Mouse (Mus musculus) limb, embryonic 11.5 days (tissue): ENCODE measurements around the gene Prkab2. TPM values are rescaled to one million over a fixed set of nuclear protein-coding genes. Genes with fewer than 3 reads are reported as not detected.

Experiments used
- ATAC-seq: fragments of 200-750 bp; cut with Nextera tagmentation; 2 replicates; pipeline ENCODE4 v1.8.0; 2017; ENCODE audit warnings: low read depth; ENCODE audit not compliant: insufficient number of reproducible peaks, low FRiP score, low TSS enrichment
- DNase-seq: peaks from one replicate; pipeline ENCODE4 v3.0.0-alpha.2; 2015; ENCODE audit warnings: low spot score
- H3K27ac ChIP-seq: fragments of 300-500 bp; sonication (generic); replicated peaks from 2 replicates; pipeline ENCODE4 v1.5.1; 2014; ENCODE audit warnings: low read depth, mild to moderate bottlenecking, low read length
- H3K27me3 ChIP-seq: fragments of 300-500 bp; sonication (generic); 2 replicates; pipeline ENCODE4 v1.6.1; 2014; ENCODE audit warnings: mild to moderate bottlenecking, low read length, mixed read lengths; ENCODE audit not compliant: control insufficient read depth, insufficient read depth
- H3K36me3 ChIP-seq: fragments of 300-500 bp; sonication (generic); 2 replicates; pipeline ENCODE4 v1.6.1; 2014; ENCODE audit warnings: mild to moderate bottlenecking, low read length, moderate library complexity, mixed read lengths; ENCODE audit not compliant: control insufficient read depth, insufficient read depth
- H3K4me1 ChIP-seq: fragments of 300-500 bp; sonication (generic); 2 replicates; pipeline ENCODE4 v1.6.1; 2014; ENCODE audit warnings: low read length, mixed read lengths; ENCODE audit not compliant: control insufficient read depth, insufficient read depth
- H3K4me2 ChIP-seq: fragments of 300-500 bp; sonication (generic); 2 replicates; pipeline ENCODE4 v1.6.1; 2014; ENCODE audit warnings: low read depth, mild to moderate bottlenecking, moderate library complexity; ENCODE audit not compliant: severe bottlenecking
- H3K4me3 ChIP-seq: fragments of 300-500 bp; sonication (generic); 2 replicates; pipeline ENCODE4 v1.5.1; 2014; ENCODE audit warnings: low read depth, low read length
- H3K9ac ChIP-seq: fragments of 300-500 bp; sonication (generic); 2 replicates; pipeline ENCODE4 v1.6.1; 2014; ENCODE audit warnings: mild to moderate bottlenecking, low read length
- H3K9me3 ChIP-seq: fragments of 300-500 bp; sonication (generic); 2 replicates; pipeline ENCODE4 v1.6.1; 2016; ENCODE audit warnings: low read length; ENCODE audit not compliant: control insufficient read depth
- WGBS: fragments of 180-500 bp; shearing (Covaris S2); extraction: QIAGEN DNeasy Blood & Tissue Kit; methylation state at CpG from one replicate; pipeline ENCODE4 v1.1.7; 2014; 5-methylcytosine and 5-hydroxymethylcytosine counted together
- polyA plus RNA-seq: library from polyadenylated mRNA; unstranded; fragments of >200 nt; fragmentation: Nextera tagmentation; extraction: Ambion mirVana; gene quantifications from 2 replicates; pipeline ENCODE4 v1.2.1, GENCODE M21; 2014

The Prkab2 gene
- polyA plus RNA-seq, 1 experiment from 2014 or later = 4.3 TPM

DNA sequence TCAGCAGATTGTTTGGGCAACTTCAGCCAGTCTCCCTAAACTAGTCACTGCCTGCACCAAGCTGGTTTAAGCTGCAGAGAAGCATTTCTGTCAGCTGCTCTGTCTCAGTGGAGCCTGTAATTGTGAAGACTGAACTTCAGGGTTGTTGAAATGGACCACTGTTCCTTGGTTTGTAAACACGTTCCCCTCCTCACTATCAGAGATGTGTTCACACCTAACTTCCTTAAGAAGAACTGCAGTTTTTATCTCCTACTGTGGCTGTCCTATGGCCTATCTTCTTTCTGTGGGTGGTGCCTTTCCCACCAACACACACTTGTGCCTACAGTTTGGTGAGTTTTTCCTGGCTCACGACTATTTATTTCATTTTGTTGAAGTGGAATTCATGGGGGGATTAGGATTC, 31.3 kb downstream of the Prkab2 start:
- DNase-seq (no peak), ATAC-seq (no peak)
- H3K9ac ChIP-seq = no peak overlapping the region
- no peak overlapping the region for H3K4me3 ChIP-seq
- WGBS = 68% methylated on average over 2 of the region's 2 CpGs
- no peaks in the 10 kb centered on the region for H3K9me3 ChIP-seq
- H3K4me1 ChIP-seq = no peaks in the 10 kb centered on the region
- H3K4me2 ChIP-seq = no peak overlapping the region
- no peaks in the 10 kb centered on the region for H3K36me3 ChIP-seq
- H3K27ac ChIP-seq = no peak overlapping the region
- H3K27me3 ChIP-seq = no peaks in the 10 kb centered on the region

DNA sequence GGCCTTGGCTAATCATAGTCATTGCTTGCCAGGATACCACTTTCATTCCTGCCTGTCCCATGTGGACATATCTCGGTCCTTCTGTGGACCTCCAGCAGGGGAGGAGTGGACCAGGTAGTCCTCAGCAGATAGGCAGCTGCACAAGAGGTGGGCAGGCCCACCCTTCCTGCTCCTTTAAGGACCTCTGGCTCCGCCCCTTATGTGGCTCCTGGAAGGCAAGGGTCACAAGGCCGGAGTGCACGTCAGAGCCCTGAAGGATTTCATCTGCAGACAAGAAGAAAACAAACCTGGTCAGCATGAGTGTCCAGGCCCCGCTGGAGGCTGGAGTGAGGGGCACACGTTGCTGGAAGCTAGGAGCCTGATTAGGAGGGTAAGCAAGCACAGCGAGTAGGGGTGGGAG, 32.6 kb downstream of the Prkab2 start:
- H3K4me2 ChIP-seq = no peak overlapping the region
- H3K4me1 ChIP-seq = no peaks in the 10 kb centered on the region
- no peaks in the 10 kb centered on the region for H3K27me3 ChIP-seq
- ATAC-seq (no peak), DNase-seq (no peak)
- no peak overlapping the region for H3K4me3 ChIP-seq
- no peak overlapping the region for H3K27ac ChIP-seq
- 52% methylated on average over 7 of the region's 7 CpGs for WGBS
- no peak overlapping the region for H3K9ac ChIP-seq
- no peaks in the 10 kb centered on the region for H3K36me3 ChIP-seq
- no peaks in the 10 kb centered on the region for H3K9me3 ChIP-seq

DNA sequence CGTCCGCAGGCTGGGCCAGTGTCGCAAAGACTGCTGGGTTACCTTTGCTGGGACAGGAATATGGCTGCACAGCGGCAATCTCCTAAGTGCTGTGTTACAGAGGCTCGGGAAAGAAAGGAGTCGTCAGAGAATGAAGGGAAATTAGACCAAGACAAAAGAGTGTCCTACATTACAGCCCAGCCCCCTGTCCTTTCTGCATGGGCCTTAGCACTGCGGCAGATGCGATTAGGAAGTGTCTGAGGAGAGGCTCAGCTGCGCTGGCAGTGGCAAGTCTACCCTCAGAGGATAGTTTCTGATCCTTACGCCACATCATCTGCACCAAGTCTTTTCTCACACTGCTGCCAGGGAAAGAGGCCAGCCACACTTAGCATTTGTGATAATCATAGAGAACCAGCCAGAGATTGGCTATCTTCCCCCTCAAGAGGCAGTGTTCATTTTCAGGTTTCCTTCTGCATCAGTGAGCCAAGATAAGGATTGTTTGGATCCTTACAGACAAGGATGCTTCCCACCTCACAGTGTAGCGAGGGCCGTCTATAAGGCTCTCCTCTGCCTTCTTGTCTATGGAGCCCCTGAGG, 33.5 kb downstream of the Prkab2 start:
- Histone ChIP-seq H3K36me3 (no peaks in the 10 kb centered on the region), H3K9ac (no peak overlapping the region), H3K27me3 (no peaks in the 10 kb centered on the region), H3K9me3 (no peaks in the 10 kb centered on the region), H3K27ac (no peak overlapping the region), H3K4me1 (no peaks in the 10 kb centered on the region), H3K4me3 (no peak overlapping the region), H3K4me2 (no peak overlapping the region)
- DNase-seq (no peak), ATAC-seq (no peak)
- 77% methylated on average over 12 of the region's 12 CpGs for WGBS

DNA sequence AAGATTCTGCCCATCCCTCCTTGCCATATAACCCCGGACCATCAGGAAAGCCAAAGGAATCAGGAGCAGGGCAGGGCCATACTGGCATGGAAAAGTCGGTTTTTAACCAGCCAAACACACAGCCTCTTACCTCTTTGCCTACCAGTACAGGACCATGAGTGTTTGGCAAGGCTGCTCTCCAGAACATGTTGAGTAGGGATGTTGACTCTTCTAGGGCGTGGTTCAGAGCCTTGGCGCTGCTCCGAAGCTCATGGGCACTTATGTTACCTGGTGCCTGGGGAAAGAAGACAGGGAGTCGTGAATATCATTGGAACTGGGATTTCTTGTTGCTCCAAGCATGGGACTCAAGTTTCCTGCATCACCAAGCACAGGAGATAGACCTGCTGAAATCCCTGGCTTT, 35.8 kb downstream of the Prkab2 start:
- no peaks in the 10 kb centered on the region for H3K9me3 ChIP-seq
- H3K9ac ChIP-seq = no peak overlapping the region
- no peaks in the 10 kb centered on the region for H3K27me3 ChIP-seq
- DNase-seq (no peak), ATAC-seq (no peak)
- no peak overlapping the region for H3K4me3 ChIP-seq
- no peaks in the 10 kb centered on the region for H3K36me3 ChIP-seq
- no peak overlapping the region for H3K4me2 ChIP-seq
- H3K27ac ChIP-seq = no peak overlapping the region
- 88% methylated on average over 6 of the region's 6 CpGs for WGBS
- H3K4me1 ChIP-seq = no peaks in the 10 kb centered on the region

DNA sequence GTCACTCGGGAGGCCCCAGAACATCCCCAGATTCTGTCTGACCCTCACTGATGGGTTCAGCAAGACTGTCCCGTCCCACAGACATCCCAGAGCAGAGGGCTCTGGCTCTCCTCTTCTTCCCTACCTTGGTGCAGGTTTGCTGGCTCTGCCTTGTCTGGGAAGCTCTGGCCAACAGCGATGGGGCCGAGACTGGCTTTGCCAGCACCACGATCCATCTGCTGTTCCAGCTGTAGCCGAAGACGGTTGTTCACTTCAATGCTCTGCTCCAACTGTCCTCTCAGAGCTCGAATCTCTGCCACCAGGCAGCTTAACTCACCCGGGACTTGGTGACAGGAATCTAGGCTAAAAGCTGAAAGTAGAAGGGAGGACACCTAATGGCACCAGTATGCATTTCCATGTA, 38.9 kb downstream of the Prkab2 start:
- Histone ChIP-seq H3K36me3 (no peaks in the 10 kb centered on the region), H3K4me2 (no peak overlapping the region), H3K27ac (no peak overlapping the region), H3K4me3 (no peak overlapping the region), H3K4me1 (no peaks in the 10 kb centered on the region), H3K9me3 (no peaks in the 10 kb centered on the region), H3K9ac (no peak overlapping the region), H3K27me3 (no peaks in the 10 kb centered on the region)
- DNase-seq (no peak), ATAC-seq (no peak)
- WGBS = 84% methylated on average over 9 of the region's 9 CpGs

DNA sequence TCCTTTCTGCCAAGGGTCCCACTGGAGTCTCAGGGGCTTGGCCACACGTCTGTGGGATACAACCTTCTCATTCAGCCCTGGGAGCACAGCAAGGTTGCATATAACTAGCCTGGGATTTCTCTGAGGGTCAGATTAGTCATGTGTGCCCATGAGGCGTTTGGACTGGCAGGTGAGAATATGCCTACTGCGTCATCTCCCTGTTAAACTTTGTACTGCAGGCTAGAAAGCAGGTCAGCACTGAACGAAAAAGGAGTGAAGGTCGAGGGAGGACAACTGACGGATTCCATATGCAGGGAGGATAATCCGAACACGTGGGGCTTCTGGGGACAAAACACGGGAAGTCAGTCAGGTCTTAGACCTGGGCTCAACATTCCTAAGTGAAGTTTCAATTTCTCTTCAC, 39.3 kb downstream of the Prkab2 start:
- H3K4me3 ChIP-seq = no peak overlapping the region
- H3K9ac ChIP-seq = no peak overlapping the region
- H3K4me1 ChIP-seq = no peaks in the 10 kb centered on the region
- no peak overlapping the region for H3K27ac ChIP-seq
- DNase-seq (no peak), ATAC-seq (no peak)
- 78% methylated on average over 9 of the region's 9 CpGs for WGBS
- no peak overlapping the region for H3K4me2 ChIP-seq
- no peaks in the 10 kb centered on the region for H3K36me3 ChIP-seq
- no peaks in the 10 kb centered on the region for H3K27me3 ChIP-seq
- H3K9me3 ChIP-seq = no peaks in the 10 kb centered on the region

DNA sequence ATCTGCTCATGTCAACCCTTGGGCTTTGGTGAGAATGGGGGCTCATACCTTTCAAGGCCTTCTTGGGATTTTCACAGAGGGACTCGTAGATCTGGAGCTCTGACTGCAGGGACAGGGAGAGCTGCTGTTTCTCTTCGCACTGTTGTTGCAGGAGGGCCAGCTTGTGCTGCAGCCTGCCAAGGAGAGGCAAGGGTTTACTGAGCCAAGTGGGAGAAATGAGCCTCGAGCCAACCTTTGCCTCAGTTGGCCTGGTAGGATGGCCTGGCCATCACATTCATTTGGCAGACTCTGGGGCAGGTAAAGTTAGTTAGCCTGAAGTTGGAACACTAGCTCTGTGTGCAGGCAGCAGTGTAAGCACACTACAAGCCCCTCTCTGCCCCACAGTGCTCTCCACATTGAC, 41.1 kb downstream of the Prkab2 start:
- H3K4me1 ChIP-seq = no peaks in the 10 kb centered on the region
- ATAC-seq = no peak
- 84% methylated on average over 3 of the region's 3 CpGs for WGBS
- no peak for DNase-seq
- no peak overlapping the region for H3K9ac ChIP-seq
- no peak overlapping the region for H3K27ac ChIP-seq
- H3K9me3 ChIP-seq = no peaks in the 10 kb centered on the region
- no peaks in the 10 kb centered on the region for H3K36me3 ChIP-seq
- no peaks in the 10 kb centered on the region for H3K27me3 ChIP-seq
- no peak overlapping the region for H3K4me3 ChIP-seq
- no peak overlapping the region for H3K4me2 ChIP-seq

DNA sequence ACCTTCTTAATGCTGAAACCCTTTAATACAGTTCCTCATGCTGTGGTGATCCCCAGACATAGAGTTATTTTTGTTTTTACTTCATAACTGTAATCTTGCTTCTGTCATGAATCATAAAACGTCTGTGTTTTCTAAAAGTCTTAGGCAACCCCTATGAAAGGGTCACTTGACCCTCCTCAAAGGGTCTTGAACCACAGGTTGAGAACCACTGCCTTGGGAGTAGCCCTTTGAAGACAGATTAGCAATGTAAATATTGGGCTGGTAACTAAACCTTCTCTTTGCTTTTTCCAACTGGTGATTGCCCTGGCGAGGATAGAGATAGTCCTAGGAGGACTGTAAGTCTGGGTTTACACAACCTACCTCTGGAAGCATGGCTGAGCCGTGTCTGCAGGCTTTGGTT, 43.2 kb downstream of the Prkab2 start:
- no peak overlapping the region for H3K4me2 ChIP-seq
- ATAC-seq (no peak), DNase-seq (no peak)
- no peak overlapping the region for H3K9ac ChIP-seq
- H3K27me3 ChIP-seq = no peaks in the 10 kb centered on the region
- H3K9me3 ChIP-seq = no peaks in the 10 kb centered on the region
- H3K4me3 ChIP-seq = no peak overlapping the region
- WGBS = 62% methylated on average over 3 of the region's 3 CpGs
- no peaks in the 10 kb centered on the region for H3K4me1 ChIP-seq
- no peak overlapping the region for H3K27ac ChIP-seq
- H3K36me3 ChIP-seq = no peaks in the 10 kb centered on the region

DNA sequence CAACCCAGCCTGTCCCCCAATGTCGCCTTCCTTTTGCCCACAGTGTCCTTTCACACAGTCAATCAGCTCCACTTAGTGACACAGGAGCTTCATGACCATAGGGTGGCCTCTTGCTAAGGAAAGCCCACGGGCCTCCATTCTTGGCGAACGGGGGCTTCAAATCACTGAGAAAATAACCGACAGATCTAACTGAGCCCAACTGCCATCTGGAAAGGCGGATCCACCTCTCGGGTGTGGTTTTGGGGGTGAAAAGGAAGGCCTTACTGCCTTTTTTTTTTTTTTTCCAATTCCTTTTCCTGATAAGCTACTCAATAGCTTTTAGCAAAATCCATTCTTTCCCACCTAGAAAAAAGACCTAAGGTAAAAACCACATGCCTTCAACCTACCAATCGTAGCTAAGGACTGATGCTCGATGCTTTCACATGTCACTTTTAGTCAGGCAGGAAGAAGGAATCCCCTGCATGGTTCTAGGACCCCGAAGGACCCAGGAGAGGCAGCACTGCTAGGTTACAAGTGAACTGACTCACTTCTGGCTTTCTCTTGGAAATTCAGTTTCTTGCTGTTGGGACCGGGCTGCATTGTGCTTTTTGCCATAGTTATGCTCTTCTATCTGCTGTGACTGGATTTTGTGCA, 44.6 kb downstream of the Prkab2 start:
- no peak overlapping the region for H3K4me2 ChIP-seq
- no peaks in the 10 kb centered on the region for H3K36me3 ChIP-seq
- H3K9ac ChIP-seq = no peak overlapping the region
- ATAC-seq (no peak), DNase-seq (no peak)
- WGBS = 91% methylated on average over 11 of the region's 11 CpGs
- no peaks in the 10 kb centered on the region for H3K9me3 ChIP-seq
- no peaks in the 10 kb centered on the region for H3K27me3 ChIP-seq
- no peaks in the 10 kb centered on the region for H3K4me1 ChIP-seq
- no peak overlapping the region for H3K27ac ChIP-seq
- no peak overlapping the region for H3K4me3 ChIP-seq
